Mouse (Mus musculus) MEL (cell line): ENCODE data around the gene Farp1. TPM values are rescaled to one million over a fixed set of nuclear protein-coding genes. Genes with fewer than 3 reads are reported as not detected.

Experiments
- DNase-seq: peaks from one replicate; pipeline ENCODE4 v3.0.0; 2011; ENCODE audit warnings: low read depth, low spot score
- H3K27ac ChIP-seq: 2 replicates; pipeline ENCODE4 v1.5.1; 2012; ENCODE audit warnings: low read depth, mild to moderate bottlenecking, control low read depth, low read length, moderate library complexity; ENCODE audit not compliant: control insufficient read depth
- H3K27me3 ChIP-seq, 2 experiments: fragments of 150-350 bp in 1 of 2; sonication (generic) in 1 of 2; 2 replicates each; pipeline ENCODE4 v1.6.1; 2012; ENCODE audit warnings: low read length in 2 of 2, mild to moderate bottlenecking in 2 of 2, improper control_type of control experiment in 1 of 2, moderate library complexity in 1 of 2; ENCODE audit not compliant: insufficient read depth in 2 of 2, control insufficient read depth in 1 of 2
- H3K36me3 ChIP-seq, 2 experiments: 2 replicates each; pipeline ENCODE4 v1.6.1; 2012 to 2014; ENCODE audit warnings: low read length in 2 of 2, improper control_type of control experiment in 1 of 2, inconsistent platforms in 1 of 2, mild to moderate bottlenecking in 1 of 2; ENCODE audit not compliant: insufficient read depth in 2 of 2, control insufficient read depth in 1 of 2
- H3K4me1 ChIP-seq, 2 experiments: fragments of 150-350 bp in 1 of 2; sonication (generic) in 1 of 2; 2 replicates each; pipeline ENCODE4 v1.6.1; 2012; ENCODE audit warnings: low read length in 2 of 2, improper control_type of control experiment in 1 of 2, mild to moderate bottlenecking in 1 of 2; ENCODE audit not compliant: insufficient read depth in 2 of 2, control insufficient read depth in 1 of 2
- H3K4me3 ChIP-seq, 2 experiments: fragments of 150-350 bp in 1 of 2; sonication (generic) in 1 of 2; 2 replicates each; pipeline ENCODE4 v1.5.1; 2012; ENCODE audit warnings: low read depth in 2 of 2, low read length in 2 of 2, mild to moderate bottlenecking in 2 of 2, moderate library complexity in 2 of 2, control low read depth in 1 of 2, improper control_type of control experiment in 1 of 2; ENCODE audit not compliant: control insufficient read depth in 1 of 2, insufficient read depth in 1 of 2
- H3K79me2 ChIP-seq: 2 replicates; pipeline ENCODE4 v1.6.1; 2012; ENCODE audit warnings: mild to moderate bottlenecking, low read length, moderate library complexity; ENCODE audit not compliant: control insufficient read depth, poor library complexity, insufficient read depth
- H3K9ac ChIP-seq: 2 replicates; pipeline ENCODE4 v1.6.1; 2012; ENCODE audit warnings: low read depth, mild to moderate bottlenecking, control low read depth, low read length, moderate library complexity; ENCODE audit not compliant: control insufficient read depth, poor library complexity, severe bottlenecking
- H3K9me3 ChIP-seq: fragments of 150-350 bp; sonication (generic); replicated peaks from 2 replicates; pipeline ENCODE4 v1.6.1; 2012; ENCODE audit warnings: mild to moderate bottlenecking, low read length, improper control_type of control experiment, moderate library complexity; ENCODE audit not compliant: insufficient read depth
- BHLHE40 ChIP-seq: IDR thresholded peaks from 2 replicates; pipeline ENCODE4 v1.6.1; 2012; ENCODE audit warnings: low read depth, mild to moderate bottlenecking, inconsistent platforms, low read length, improper control_type of control experiment, borderline replicate concordance
- CHD2 ChIP-seq: IDR thresholded peaks from 2 replicates; pipeline ENCODE4 v1.6.1; 2011; ENCODE audit warnings: low read length, improper control_type of control experiment
- ELF1 ChIP-seq: IDR thresholded peaks from 2 replicates; pipeline ENCODE4 v1.6.1; 2014; ENCODE audit warnings: low read depth, mild to moderate bottlenecking, inconsistent platforms, low read length, improper control_type of control experiment, moderate library complexity
- EP300 ChIP-seq, 2 experiments: IDR thresholded peaks; 2 replicates each; pipeline ENCODE4 v1.6.1; 2011; ENCODE audit warnings: improper control_type of control experiment in 2 of 2, low read length in 2 of 2, low read depth in 1 of 2, mild to moderate bottlenecking in 1 of 2
- GATA1 ChIP-seq: IDR thresholded peaks from 2 replicates; pipeline ENCODE4 v1.6.1; 2011; ENCODE audit warnings: low read depth, low read length, improper control_type of control experiment
- JUND ChIP-seq: IDR thresholded peaks from 2 replicates; pipeline ENCODE4 v1.6.1; 2011; ENCODE audit warnings: low read depth, mild to moderate bottlenecking, improper control_type of control experiment, low read length
- MAFK ChIP-seq: IDR thresholded peaks from 2 replicates; pipeline ENCODE4 v1.6.1; 2011; ENCODE audit warnings: low read depth, mild to moderate bottlenecking, low read length, improper control_type of control experiment, borderline replicate concordance
- MAX ChIP-seq: IDR thresholded peaks from 2 replicates; pipeline ENCODE4 v1.6.1; 2011; ENCODE audit warnings: low read length, improper control_type of control experiment
- MXI1 ChIP-seq: IDR thresholded peaks from 2 replicates; pipeline ENCODE4 v1.6.1; 2011; ENCODE audit warnings: mild to moderate bottlenecking, low read depth, low read length, improper control_type of control experiment
- MYB ChIP-seq: IDR thresholded peaks from 2 replicates; pipeline ENCODE4 v1.6.1; 2011; ENCODE audit warnings: mild to moderate bottlenecking, low read depth, low read length, improper control_type of control experiment
- NELFE ChIP-seq: IDR thresholded peaks from 2 replicates; pipeline ENCODE4 v1.6.1; 2011; ENCODE audit warnings: low read depth, low read length, improper control_type of control experiment
- NRF1 ChIP-seq: IDR thresholded peaks from 2 replicates; pipeline ENCODE4 v1.6.1; 2014; ENCODE audit warnings: low read depth, mild to moderate bottlenecking, inconsistent platforms, low read length, improper control_type of control experiment, moderate library complexity; ENCODE audit not compliant: poor library complexity, insufficient read depth, severe bottlenecking
- POLR2A ChIP-seq, 2 experiments: IDR thresholded peaks; 2 replicates each; pipeline ENCODE4 v1.6.1; 2011 to 2012; ENCODE audit warnings: low read length in 2 of 2, mild to moderate bottlenecking in 2 of 2, control low read depth in 1 of 2, improper control_type of control experiment in 1 of 2, low read depth in 1 of 2, moderate library complexity in 1 of 2; ENCODE audit not compliant: control insufficient read depth in 1 of 2, insufficient read depth in 1 of 2, poor library complexity in 1 of 2
- POLR2AphosphoS2 ChIP-seq: IDR thresholded peaks from 2 replicates; pipeline ENCODE4 v1.6.1; 2011; ENCODE audit warnings: low read length, improper control_type of control experiment
- POLR2AphosphoS5 ChIP-seq: IDR thresholded peaks from 2 replicates; pipeline ENCODE4 v1.6.1; 2012; ENCODE audit warnings: low read depth, borderline replicate concordance, mild to moderate bottlenecking, inconsistent platforms, low read length, moderate library complexity, mixed read lengths
- RAD21 ChIP-seq: IDR thresholded peaks from 2 replicates; pipeline ENCODE4 v1.6.1; 2011; ENCODE audit warnings: mild to moderate bottlenecking, low read depth, low read length, improper control_type of control experiment
- RCOR1 ChIP-seq: IDR thresholded peaks from 2 replicates; pipeline ENCODE4 v1.6.1; 2012; ENCODE audit warnings: low read depth, mild to moderate bottlenecking, inconsistent platforms, low read length, improper control_type of control experiment
- SIN3A ChIP-seq: IDR thresholded peaks from 2 replicates; pipeline ENCODE4 v1.6.1; 2012; ENCODE audit warnings: low read length, improper control_type of control experiment, inconsistent platforms
- SMC3 ChIP-seq: IDR thresholded peaks from 2 replicates; pipeline ENCODE4 v1.6.1; 2011; ENCODE audit warnings: low read depth, low read length, improper control_type of control experiment
- TAL1 ChIP-seq: IDR thresholded peaks from 2 replicates; pipeline ENCODE4 v1.6.1; 2012; ENCODE audit warnings: mild to moderate bottlenecking, inconsistent platforms, low read length, moderate library complexity, mixed read lengths
- TBP ChIP-seq: IDR thresholded peaks from 2 replicates; pipeline ENCODE4 v1.8.0; 2011; ENCODE audit warnings: low read depth, low read length, improper control_type of control experiment
- USF1 ChIP-seq: IDR thresholded peaks from 2 replicates; pipeline ENCODE4 v1.6.1; 2014; ENCODE audit warnings: low read depth, mild to moderate bottlenecking, inconsistent platforms, low read length, improper control_type of control experiment, moderate library complexity
- USF2 ChIP-seq, 2 experiments: IDR thresholded peaks; 2 replicates each; pipeline ENCODE4 v1.6.1; 2011 to 2012; ENCODE audit warnings: improper control_type of control experiment in 2 of 2, low read length in 2 of 2, borderline replicate concordance in 1 of 2, inconsistent platforms in 1 of 2, low read depth in 1 of 2, mild to moderate bottlenecking in 1 of 2; ENCODE audit not compliant: insufficient read depth in 1 of 2
- polyA plus RNA-seq, 2 experiments: library from polyadenylated mRNA; stranded (reverse) in 1 of 2; unstranded in 1 of 2; fragments of >175 nt in 1 of 2; fragments of >200 nt in 1 of 2; gene quantifications; 2 replicates each; pipeline versions ENCODE4 v1.2.1 to v1.2.4; 2012; ENCODE audit warnings: low replicate concordance in 2 of 2, low read depth in 1 of 2; ENCODE audit not compliant: insufficient read length in 2 of 2, insufficient read depth in 1 of 2, missing spikeins in 1 of 2
- total RNA-seq: library from RNA; depleted of rRNA; stranded (reverse); fragments of 300-350 nt; gene quantifications from 2 replicates; pipeline ENCODE4 v1.2.3, GENCODE M21; 2012

Gene Farp1
- total and polyA plus RNA-seq, 3 experiments: 0.62 to 1.1 TPM; not detected in 1

GRCm38 (mm10) chr14:121025381-121025780, 9.6 kb upstream of the Farp1 start:
- Histone ChIP-seq H3K79me2 (no peaks in the 10 kb centered on the region), H3K9me3 (no peaks in the 10 kb centered on the region), H3K36me3 (no peaks in the 10 kb centered on the region), H3K27me3 (no peaks in the 10 kb centered on the region), H3K4me3 (no peak overlapping the region), H3K9ac (no peak overlapping the region), H3K4me1 (no peaks in the 10 kb centered on the region), H3K27ac (no peak overlapping the region)
- TF ChIP-seq RAD21 (no peak), POLR2AphosphoS2 (no peak), TBP (no peak), MYB (no peak), RCOR1 (no peak), EP300 (IDR thresholded peaks at IDR 0.05; ENCODE audit: low read depth in 1 of 2, low read length in 2 of 2) (no peak), TAL1 (no peak), GATA1 (no peak), MXI1 (no peak), NRF1 (no peak), ELF1 (no peak), USF2 (IDR thresholded peaks at IDR 0.05; ENCODE audit: borderline replicate concordance in 1 of 2, insufficient read depth in 1 of 2, low read depth in 1 of 2, low read length in 2 of 2) (no peak), SMC3 (no peak), MAX (no peak), JUND (no peak), BHLHE40 (no peak)
- no peak for DNase-seq

DNA sequence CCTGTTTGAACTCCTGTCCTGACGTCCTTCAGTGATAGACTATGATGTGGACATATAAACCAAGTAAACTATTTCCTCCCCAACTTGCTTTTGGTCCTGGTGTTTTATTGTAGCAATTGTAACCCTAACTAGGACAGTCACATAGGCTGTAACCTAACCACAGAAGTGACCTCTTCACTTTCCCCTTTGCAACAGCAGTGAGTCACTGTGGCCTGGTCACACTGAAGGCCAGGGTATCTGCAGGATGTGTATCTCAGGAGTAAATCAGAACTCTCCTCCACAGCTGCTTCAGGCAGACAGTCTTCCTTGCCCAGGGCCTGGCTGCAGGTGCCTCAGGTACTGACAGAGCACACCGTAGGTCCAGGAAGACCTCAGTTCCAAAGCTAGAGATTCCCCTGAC, 3.6 kb upstream of the Farp1 start:
- no peaks in the 10 kb centered on the region for H3K9me3 ChIP-seq
- DNase-seq: no peak
- no peaks in the 10 kb centered on the region for H3K27me3 ChIP-seq
- H3K9ac ChIP-seq: no peak overlapping the region
- no peak for TF ChIP-seq MAFK
- no peak for TF ChIP-seq CHD2
- TF ChIP-seq POLR2A (IDR thresholded peaks at IDR 0.05; ENCODE audit: control insufficient read depth in 1 of 2, insufficient read depth in 1 of 2, low read depth in 1 of 2, low read length in 2 of 2, poor library complexity in 1 of 2): no peak
- no peak for TF ChIP-seq USF1
- no peak for TF ChIP-seq POLR2AphosphoS5
- TF ChIP-seq SIN3A: no peak
- TF ChIP-seq GATA1: no peak
- no peak for TF ChIP-seq NELFE
- no peak for TF ChIP-seq JUND
- no peak for TF ChIP-seq RAD21
- TF ChIP-seq, all 39 proteins: peak for 0
- H3K79me2 ChIP-seq: no peaks in the 10 kb centered on the region
- H3K4me3 ChIP-seq: no peak overlapping the region
- no peaks in the 10 kb centered on the region for H3K36me3 ChIP-seq
- H3K4me1 ChIP-seq: no peaks in the 10 kb centered on the region
- H3K27ac ChIP-seq: no peak overlapping the region
